In the genomic region with DNA sequence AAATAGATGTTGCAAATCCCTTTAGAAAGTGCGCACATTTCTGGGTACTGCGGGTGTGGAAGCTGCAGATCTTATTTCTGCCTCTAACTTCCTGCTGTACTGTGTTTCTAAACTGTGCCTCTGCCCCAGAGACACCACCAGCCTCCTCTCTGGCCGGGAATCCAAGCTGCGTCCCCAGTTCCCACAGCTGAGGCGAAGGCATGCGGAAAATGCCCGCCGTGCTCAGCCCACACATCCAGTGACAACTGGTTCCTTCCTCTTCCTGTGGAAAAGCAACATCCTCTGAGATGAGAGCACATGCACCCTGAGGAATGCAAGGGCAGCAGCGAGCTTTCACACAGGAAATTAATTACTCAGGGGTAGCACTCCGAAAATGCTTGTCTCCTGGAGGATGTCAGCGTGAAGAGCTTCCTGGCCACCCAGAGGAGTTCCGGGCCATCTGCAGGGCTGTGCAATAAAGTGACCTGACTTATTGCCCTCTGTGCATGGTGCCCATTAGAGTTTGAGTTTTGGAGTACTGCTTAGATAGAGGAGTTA, we compare ENCODE assay signal across 8 mouse cellular contexts. TPM values are rescaled to one million over a fixed set of nuclear protein-coding genes. Genes with fewer than 3 reads are reported as not detected.
DNase-seq lines count a peak whose midpoint lies in the region; ATAC-seq and TF ChIP-seq lines count a peak whose summit lies in the region.

No protein-coding gene starts in this region.

- TF ChIP-seq POLR2A in small intestine, adult 2 months (IDR thresholded peaks at IDR 0.05; ENCODE audit: low read depth, low read length) = 0 out of 2 replicates have a peak, but pooled peaks have one; percentile 22

- H3K27ac ChIP-seq in forebrain, embryonic 14.5 days (ENCODE audit: low read depth, low read length) = 0 out of 2 replicates have a peak overlapping the region, but pooled peaks have one; percentile 10
- H3K27ac ChIP-seq in small intestine, adult 2 months (ENCODE audit: insufficient read depth, low read depth, low read length) = peak overlapping the region; percentile 85

- H3K79me3 ChIP-seq in C2C12 (ENCODE audit: low read depth) = no peaks in the 10 kb centered on the region

- no peak overlapping the region for H3K4me2 ChIP-seq in forebrain, embryonic 14.5 days (ENCODE audit: low read length)

- peak; percentile 74 for DNase-seq in ZHBTc4 (ENCODE audit: low read depth, low spot score)
- DNase-seq in forebrain, embryonic 14.5 days (ENCODE audit: low spot score) = peak; percentile 20
- DNase-seq in heart, postnatal 14 days = peak; percentile 58 to 66
- peak; percentile 85 for DNase-seq in kidney, postnatal 14 days
- peak; percentile 75 for DNase-seq in lung, postnatal 36 days
- DNase-seq in layer of hippocampus, postnatal 10 days (ENCODE audit: low spot score in 2 of 2) = no peak

- intact Hi-C loops in heart, postnatal 14 days (cut with DNase I) = loop anchor here (2.0 kb wide), 1 partner anchor 89 kb away; no protein-coding TSS in a partner anchor

- H3K9ac ChIP-seq in forebrain, embryonic 14.5 days (ENCODE audit: low read length) = no peak overlapping the region

- no peak overlapping the region for H3ac ChIP-seq in C2C12 (ENCODE audit: control insufficient read depth, insufficient read length, low read depth)

- no peak overlapping the region for H3K4me3 ChIP-seq in C2C12 (ENCODE audit: insufficient read depth, poor library complexity, severe bottlenecking)
- no peak overlapping the region for H3K4me3 ChIP-seq in forebrain, embryonic 14.5 days (ENCODE audit: low read depth, low read length)
- 0 out of 2 replicates have a peak overlapping the region, but pooled peaks have one; percentile 6 for H3K4me3 ChIP-seq in small intestine, adult 2 months (ENCODE audit: low read depth, low read length)

- peak; percentile 26; the same call in 1 of the 2 replicates for ATAC-seq in forebrain, embryonic 14.5 days

- H3K4me1 ChIP-seq in forebrain, embryonic 14.5 days (ENCODE audit: control insufficient read depth, insufficient read depth, low read length) = no peaks in the 10 kb centered on the region
- H3K4me1 ChIP-seq in small intestine, adult 2 months (ENCODE audit: control insufficient read depth, insufficient read depth, insufficient read length, low read length) = peaks cover 4% of the 10 kb centered on the region; the same call in 1 of the 2 replicates

- H3K79me2 ChIP-seq in C2C12 (ENCODE audit: control insufficient read depth, insufficient read depth) = no peaks in the 10 kb centered on the region

- 47% methylated on average over 12 of the region's 12 CpGs for WGBS in forebrain, embryonic 14.5 days
- 55% methylated on average over 12 of the region's 12 CpGs for WGBS in small intestine, adult 2 months

- TF ChIP-seq CTCF in C2C12 (IDR thresholded peaks at IDR 0.05; ENCODE audit: control insufficient read depth, insufficient read depth, insufficient read length) = no peak
- TF ChIP-seq CTCF in small intestine, adult 2 months (IDR thresholded peaks at IDR 0.05; ENCODE audit: extremely low read depth, insufficient read length, insufficient replicate concordance, low read depth, low read length) = no peak

- no peaks in the 10 kb centered on the region for H3K27me3 ChIP-seq in C2C12 (ENCODE audit: control insufficient read depth, insufficient read depth, insufficient read length)
- H3K27me3 ChIP-seq in forebrain, embryonic 14.5 days (replicated peaks; ENCODE audit: control insufficient read depth, insufficient read depth, low read length) = no peaks in the 10 kb centered on the region
- no peaks in the 10 kb centered on the region for H3K27me3 ChIP-seq in small intestine, adult 2 months (ENCODE audit: control insufficient read depth, insufficient read depth, low read length)

- H3K36me3 ChIP-seq in C2C12 (ENCODE audit: control insufficient read depth, insufficient read depth) = peaks cover 7% of the 10 kb centered on the region
- no peaks in the 10 kb centered on the region for H3K36me3 ChIP-seq in forebrain, embryonic 14.5 days (ENCODE audit: control insufficient read depth, insufficient read depth, low read length)
- H3K36me3 ChIP-seq in small intestine, adult 2 months (ENCODE audit: control insufficient read depth, insufficient read depth, low read length) = no peaks in the 10 kb centered on the region

- no peaks in the 10 kb centered on the region for H3K9me3 ChIP-seq in forebrain, embryonic 14.5 days (replicated peaks; ENCODE audit: control insufficient read depth, low read length)

TF ChIP-seq in C2C12, 6 proteins besides CTCF, POLR2A, EP300 and RAD21:
- TF ChIP-seq MAX (IDR thresholded peaks at IDR 0.05) (peak; percentile 37), USF1 (IDR thresholded peaks at IDR 0.05; ENCODE audit: low read depth) (no peak)

RNA-seq across cellular contexts. Expression of gene Phxr2, which starts 45.9 kb away (rescaled TPM):
- polyA plus RNA-seq in C2C12 (2012; fragmentation: generic; extraction: Trizol) = not detected
- polyA plus RNA-seq in forebrain, embryonic 14.5 days (2014; fragmentation: Nextera tagmentation; extraction: Ambion mirVana) = not detected in 2 replicates
- total RNA-seq in heart, postnatal 14 days (2021) = not detected
- polyA plus RNA-seq in small intestine, adult 2 months (2012; rRNA removed) = not detected in 2 replicates
- not detected for total RNA-seq in layer of hippocampus, postnatal 10 days (2021)

Comparison
In these comparisons a context has a peak if more than half of its experiments do, and no peak if none do; other contexts are left out.
1. DNase-seq: peak in ZHBTc4 (single experiment), forebrain, embryonic 14.5 days (single experiment), heart, postnatal 14 days (2 of 2), kidney, postnatal 14 days (single experiment) and lung, postnatal 36 days (single experiment); none in layer of hippocampus, postnatal 10 days (0 of 2).